Mouse (Mus musculus): ENCODE measurements around the gene Tmem189. TPM values are rescaled to one million over a fixed set of nuclear protein-coding genes. Genes with fewer than 3 reads are reported as not detected.

The Tmem189 gene
- polyA plus RNA-seq, 1 experiment from 2014 or later, result 35.1 TPM

GRCm38 (mm10) chr2:167696143-167696542, 6.5 kb upstream of the Tmem189 start:
- Histone ChIP-seq H3K4me2 (replicated peaks) (no peak overlapping the region), H3K27ac (no peak overlapping the region), H3K27me3 (replicated peaks) (no peaks in the 10 kb centered on the region), H3K36me3 (0 out of 2 replicates have a peak, but pooled peaks cover 3% of the 10 kb centered on the region), H3K9ac (no peak overlapping the region), H3K4me1 (replicated peaks) (peaks cover 13% of the 10 kb centered on the region), H3K9me3 (no peaks in the 10 kb centered on the region), H3K4me3 (replicated peaks) (no peak overlapping the region)
- WGBS, result 83% methylated on average over 7 of the region's 7 CpGs
- ATAC-seq, result no peak

DNA sequence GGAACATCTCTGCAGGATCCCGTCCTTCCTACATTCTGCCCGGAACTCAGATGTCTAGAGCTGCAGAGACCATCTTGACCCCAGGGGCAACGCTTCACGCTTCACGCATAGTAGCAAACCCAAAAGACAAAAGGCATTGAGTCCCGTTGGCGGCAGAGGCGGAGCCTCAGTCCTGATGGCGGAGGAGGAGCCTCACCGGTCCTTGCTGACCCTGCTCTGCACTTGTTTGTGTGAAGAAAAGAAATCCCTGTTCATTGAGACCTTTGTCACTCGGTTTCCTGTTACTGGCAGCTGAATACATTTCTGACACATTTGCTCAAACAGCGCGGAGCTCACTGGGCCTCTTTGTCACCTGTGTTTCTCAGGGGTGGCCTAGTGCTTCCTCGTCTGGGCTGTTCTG, 5.9 kb upstream of the Tmem189 start:
- Histone ChIP-seq H3K36me3 (0 out of 2 replicates have a peak, but pooled peaks cover 3% of the 10 kb centered on the region), H3K9me3 (no peaks in the 10 kb centered on the region), H3K27me3 (replicated peaks) (no peaks in the 10 kb centered on the region), H3K4me1 (replicated peaks) (peaks cover 20% of the 10 kb centered on the region), H3K4me3 (replicated peaks) (no peak overlapping the region), H3K27ac (no peak overlapping the region), H3K9ac (no peak overlapping the region), H3K4me2 (replicated peaks) (no peak overlapping the region)
- WGBS, result 85% methylated on average over 14 of the region's 14 CpGs
- no peak for ATAC-seq

DNA sequence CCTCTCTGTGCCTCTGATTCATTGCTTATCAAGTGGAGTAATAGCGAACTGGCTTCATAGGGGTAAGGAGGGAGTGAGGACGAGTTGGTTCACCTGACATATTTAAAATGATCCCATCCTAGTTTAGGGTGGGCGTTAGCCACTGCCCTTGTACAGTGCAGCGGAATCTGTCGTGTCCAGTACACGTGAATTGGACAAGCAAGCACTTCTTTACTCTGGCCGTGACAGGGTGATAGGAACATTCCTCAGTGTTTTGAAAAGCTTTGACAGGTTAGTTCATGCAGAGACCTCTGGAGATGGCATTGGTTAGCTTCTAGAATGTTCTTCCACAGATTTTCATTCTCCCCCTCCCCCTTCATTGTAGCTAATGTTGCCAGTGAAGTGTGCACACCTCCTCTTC, 5.3 kb upstream of the Tmem189 start:
- WGBS, result 91% methylated on average over 7 of the region's 7 CpGs
- Histone ChIP-seq H3K27me3 (replicated peaks) (no peaks in the 10 kb centered on the region), H3K9ac (no peak overlapping the region), H3K4me1 (replicated peaks) (peaks cover 21% of the 10 kb centered on the region), H3K9me3 (no peaks in the 10 kb centered on the region), H3K4me3 (replicated peaks) (no peak overlapping the region), H3K27ac (no peak overlapping the region), H3K4me2 (replicated peaks) (no peak overlapping the region), H3K36me3 (0 out of 2 replicates have a peak, but pooled peaks cover 3% of the 10 kb centered on the region)
- ATAC-seq, result no peak

DNA sequence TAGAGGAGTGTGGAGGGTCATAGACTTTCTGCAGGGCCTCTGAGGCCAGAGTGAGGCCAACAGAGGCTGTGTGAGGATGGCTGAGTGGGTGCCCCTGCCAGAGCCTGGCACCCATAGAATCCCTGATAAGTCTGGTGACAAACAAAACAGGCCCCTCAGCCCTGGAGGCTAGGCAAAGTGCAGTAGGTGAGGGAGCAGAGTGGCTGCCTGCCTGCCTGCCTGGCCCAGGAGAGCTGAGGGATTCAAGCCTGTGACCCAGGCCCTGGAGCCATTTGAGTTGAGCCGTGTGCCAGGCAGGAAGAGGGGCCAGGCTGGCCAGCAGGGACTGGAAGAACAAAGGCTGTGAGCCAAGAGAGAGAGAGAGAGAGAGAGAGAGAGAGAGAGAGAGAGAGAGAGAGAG, 4.6 kb upstream of the Tmem189 start:
- Histone ChIP-seq H3K4me1 (replicated peaks) (peaks cover 21% of the 10 kb centered on the region), H3K36me3 (0 out of 2 replicates have a peak, but pooled peaks cover 3% of the 10 kb centered on the region), H3K27ac (no peak overlapping the region), H3K4me2 (replicated peaks) (no peak overlapping the region), H3K9me3 (no peaks in the 10 kb centered on the region), H3K27me3 (replicated peaks) (no peaks in the 10 kb centered on the region), H3K9ac (no peak overlapping the region), H3K4me3 (replicated peaks) (no peak overlapping the region)
- ATAC-seq, result no peak
- whole genome bisulfite sequencing, result 75% methylated on average over 1 of the region's 1 CpGs

DNA sequence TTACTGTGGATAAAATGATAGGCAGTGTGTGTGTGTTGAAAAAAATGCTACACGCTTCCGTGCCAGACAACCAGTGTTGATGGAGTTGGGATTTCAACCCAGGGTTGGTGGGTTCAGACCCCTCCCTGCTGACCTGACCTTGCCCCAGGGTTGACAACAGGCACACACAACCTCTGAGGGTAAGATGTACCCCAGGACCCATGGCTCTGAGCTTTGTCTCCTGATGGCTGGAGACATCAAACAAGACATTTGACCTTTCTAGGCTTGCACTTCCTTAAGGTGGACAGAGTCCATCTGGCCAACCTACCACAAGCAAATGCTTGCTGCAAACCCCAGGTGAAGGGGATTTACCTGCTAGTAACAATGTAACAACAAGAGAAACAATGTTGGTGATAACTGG, 3.9 kb upstream of the Tmem189 start:
- 75% methylated on average over 2 of the region's 2 CpGs for WGBS
- H3K9ac ChIP-seq, result no peak overlapping the region
- H3K4me1 ChIP-seq (replicated peaks), result peaks cover 21% of the 10 kb centered on the region
- H3K4me3 ChIP-seq (replicated peaks), result no peak overlapping the region
- H3K4me2 ChIP-seq (replicated peaks), result no peak overlapping the region
- 0 out of 2 replicates have a peak, but pooled peaks cover 3% of the 10 kb centered on the region for H3K36me3 ChIP-seq
- no peaks in the 10 kb centered on the region for H3K27me3 ChIP-seq (replicated peaks)
- H3K9me3 ChIP-seq, result no peaks in the 10 kb centered on the region
- no peak overlapping the region for H3K27ac ChIP-seq
- no peak for ATAC-seq

- Histone ChIP-seq H3K4me2 (replicated peaks) (no peak overlapping the region), H3K27me3 (replicated peaks) (no peaks in the 10 kb centered on the region), H3K9ac (no peak overlapping the region), H3K4me1 (replicated peaks) (peaks cover 24% of the 10 kb centered on the region), H3K27ac (no peak overlapping the region), H3K36me3 (0 out of 2 replicates have a peak, but pooled peaks cover 3% of the 10 kb centered on the region), H3K9me3 (no peaks in the 10 kb centered on the region), H3K4me3 (replicated peaks) (no peak overlapping the region)
- ATAC-seq, result no peak
- 74% methylated on average over 3 of the region's 3 CpGs for WGBS
These were observed 3.2 kb upstream of the Tmem189 start for GRCm38 (mm10) chr2:167692831-167693230.

DNA sequence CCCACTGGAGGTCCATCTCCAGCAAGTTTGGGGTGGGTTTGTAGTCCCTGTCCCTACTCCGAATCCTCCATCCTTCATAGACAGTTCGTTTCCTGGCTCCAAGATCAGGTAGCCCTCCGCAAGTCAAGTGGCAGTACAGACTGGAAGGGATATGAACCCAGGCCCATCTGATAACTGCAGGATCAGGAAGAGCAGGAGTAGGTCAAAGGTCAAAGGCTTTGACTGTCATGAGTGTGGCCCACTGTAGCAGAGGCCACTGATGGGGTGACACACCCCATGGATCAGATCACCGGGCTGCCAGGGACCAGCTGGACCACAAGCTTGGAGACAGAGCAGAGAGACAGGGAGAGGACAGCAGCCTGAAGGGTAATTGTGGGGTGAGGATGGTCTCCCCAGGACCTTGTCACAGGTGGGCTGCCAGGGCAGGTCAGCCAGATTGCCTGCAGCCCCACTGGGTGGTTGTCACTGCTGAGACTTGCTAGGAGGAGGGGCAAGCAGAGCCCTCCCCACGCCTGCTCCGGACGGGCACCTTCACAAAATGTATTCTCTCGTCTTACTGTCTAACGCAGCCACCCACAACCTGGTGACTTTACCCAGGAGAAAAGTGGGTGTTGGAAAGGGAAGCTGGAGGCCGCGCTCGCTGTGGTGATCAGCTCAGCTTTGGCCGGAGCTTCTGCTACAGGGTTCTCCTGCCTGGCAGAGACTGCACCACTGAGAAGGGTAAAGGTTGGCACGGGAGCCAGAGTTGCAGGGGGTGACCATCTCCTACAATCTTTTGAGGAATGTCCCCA, 2.4 kb upstream of the Tmem189 start:
- no peak overlapping the region for H3K4me3 ChIP-seq (replicated peaks)
- no peak for ATAC-seq
- H3K27ac ChIP-seq, result no peak overlapping the region
- 84% methylated on average over 14 of the region's 14 CpGs for WGBS
- H3K9me3 ChIP-seq, result no peaks in the 10 kb centered on the region
- no peak overlapping the region; the same call in 1 of the 2 replicates for H3K9ac ChIP-seq
- 0 out of 2 replicates have a peak, but pooled peaks cover 3% of the 10 kb centered on the region for H3K36me3 ChIP-seq
- H3K4me2 ChIP-seq (replicated peaks), result peak overlapping the region; percentile 93
- H3K27me3 ChIP-seq (replicated peaks), result no peaks in the 10 kb centered on the region
- peaks cover 26% of the 10 kb centered on the region for H3K4me1 ChIP-seq (replicated peaks)

GRCm38 (mm10) chr2:167691410-167691809, 1.8 kb upstream of the Tmem189 start:
- ATAC-seq, result no peak
- H3K4me3 ChIP-seq (replicated peaks), result peak overlapping the region; percentile 81; the same call in 1 of the 2 replicates
- WGBS, result 92% methylated on average over 6 of the region's 6 CpGs
- H3K9ac ChIP-seq, result peak overlapping the region; percentile 56
- H3K36me3 ChIP-seq, result 0 out of 2 replicates have a peak, but pooled peaks cover 3% of the 10 kb centered on the region
- H3K27ac ChIP-seq, result no peak overlapping the region
- peaks cover 26% of the 10 kb centered on the region for H3K4me1 ChIP-seq (replicated peaks)
- no peaks in the 10 kb centered on the region for H3K9me3 ChIP-seq
- no peaks in the 10 kb centered on the region for H3K27me3 ChIP-seq (replicated peaks)
- peak overlapping the region; percentile 93 for H3K4me2 ChIP-seq (replicated peaks)

- peak overlapping the region; percentile 56 for H3K9ac ChIP-seq
These were observed 1.3 kb upstream of the Tmem189 start for GRCm38 (mm10) chr2:167690962-167691311.

GRCm38 (mm10) chr2:167690219-167690961, 768 bp upstream of the Tmem189 start:
- WGBS, result 53% methylated on average over 15 of the region's 15 CpGs
- no peak for ATAC-seq
- H3K27ac ChIP-seq, result 0 out of 2 replicates have a peak overlapping the region, but pooled peaks have one; percentile 91

More at GRCm38 (mm10) chr2:167690962-167691311, 1.3 kb upstream of the Tmem189 start:
- 85% methylated on average over 12 of the region's 12 CpGs for WGBS
- Histone ChIP-seq H3K4me3 (replicated peaks) (peak overlapping the region; percentile 81), H3K27ac (no peak overlapping the region), H3K4me1 (replicated peaks) (peaks cover 22% of the 10 kb centered on the region), H3K9me3 (no peaks in the 10 kb centered on the region), H3K4me2 (replicated peaks) (peak overlapping the region; percentile 93), H3K36me3 (0 out of 2 replicates have a peak, but pooled peaks cover 3% of the 10 kb centered on the region), H3K27me3 (replicated peaks) (no peaks in the 10 kb centered on the region)
- ATAC-seq, result no peak

DNA sequence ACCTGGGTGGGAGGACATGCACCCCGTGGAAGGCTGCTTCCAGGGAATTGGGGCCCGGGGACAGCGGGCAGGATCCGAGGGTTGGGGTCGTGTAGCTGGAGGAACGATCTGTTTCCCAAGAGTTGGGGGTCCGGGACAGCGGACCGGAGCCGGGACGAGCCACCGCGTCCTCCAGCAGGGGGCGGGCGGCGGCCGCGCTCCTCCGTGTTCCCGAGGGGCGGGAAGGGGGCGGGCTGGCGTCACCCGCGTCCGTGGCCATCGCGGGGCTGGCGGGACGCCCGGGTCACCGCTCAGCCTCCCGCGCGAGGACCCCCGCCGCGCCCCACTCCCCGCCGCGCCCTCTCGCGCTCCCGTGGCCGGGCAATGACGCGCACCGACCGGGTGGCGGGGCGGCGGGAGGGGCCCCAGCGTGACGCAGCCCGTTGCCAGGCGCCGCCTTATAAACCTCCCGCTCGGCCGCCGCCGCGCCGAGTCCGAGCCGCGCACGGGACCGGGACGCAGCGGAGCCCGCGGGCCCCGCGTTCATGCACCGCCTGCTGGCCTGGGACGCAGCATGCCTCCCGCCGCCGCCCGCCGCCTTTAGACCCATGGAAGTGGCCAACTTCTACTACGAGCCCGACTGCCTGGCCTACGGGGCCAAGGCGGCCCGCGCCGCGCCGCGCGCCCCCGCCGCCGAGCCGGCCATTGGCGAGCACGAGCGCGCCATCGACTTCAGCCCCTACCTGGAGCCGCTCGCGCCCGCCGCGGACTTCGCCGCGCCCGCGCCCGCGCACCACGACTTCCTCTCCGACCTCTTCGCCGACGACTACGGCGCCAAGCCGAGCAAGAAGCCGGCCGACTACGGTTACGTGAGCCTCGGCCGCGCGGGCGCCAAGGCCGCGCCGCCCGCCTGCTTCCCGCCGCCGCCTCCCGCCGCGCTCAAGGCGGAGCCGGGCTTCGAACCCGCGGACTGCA, 847 bp downstream of the Tmem189 start, which contains the start of gene Cebpb:
Gene Cebpb (plus strand): TSS at position 418 of the 954 bp plus-strand sequence.
- H3K9ac ChIP-seq, result peak within 1 kb of the TSS; percentile 87
- peak; percentile 86 for ATAC-seq
- H3K4me3 ChIP-seq (replicated peaks), result peak within 1 kb of the TSS; percentile 81
- peaks cover 22% of the 10 kb centered on the region for H3K4me1 ChIP-seq (replicated peaks)
- H3K9me3 ChIP-seq, result no peaks in the 10 kb centered on the region
- WGBS, result under 1% methylated on average over 134 of the region's 147 CpGs
- H3K27me3 ChIP-seq (replicated peaks), result no peaks in the 10 kb centered on the region
- H3K4me2 ChIP-seq (replicated peaks), result peak within 1 kb of the TSS; percentile 93
- 0 out of 2 replicates have a peak, but pooled peaks cover 3% of the 10 kb centered on the region for H3K36me3 ChIP-seq
- H3K27ac ChIP-seq, result peak within 1 kb of the TSS; percentile 91

More at GRCm38 (mm10) chr2:167690219-167690961, 768 bp upstream of the Tmem189 start:
- no peaks in the 10 kb centered on the region for H3K9me3 ChIP-seq
- peak overlapping the region; percentile 87 for H3K9ac ChIP-seq
- peak overlapping the region; percentile 81 for H3K4me3 ChIP-seq (replicated peaks)
- 0 out of 2 replicates have a peak, but pooled peaks cover 3% of the 10 kb centered on the region for H3K36me3 ChIP-seq
- H3K4me2 ChIP-seq (replicated peaks), result peak overlapping the region; percentile 93
- H3K27me3 ChIP-seq (replicated peaks), result no peaks in the 10 kb centered on the region
- peaks cover 22% of the 10 kb centered on the region for H3K4me1 ChIP-seq (replicated peaks)

Measured in intestine, embryonic 15.5 days (tissue).